Mouse (Mus musculus) embryo, embryonic 9.5 days (tissue): ENCODE data around the gene Gm28047.

ENCODE experiments used
- DNase-seq: peaks from one replicate; pipeline ENCODE4 v3.0.0-alpha.2; 2017; ENCODE audit errors: extremely low spot score

The Gm28047 gene

DNA sequence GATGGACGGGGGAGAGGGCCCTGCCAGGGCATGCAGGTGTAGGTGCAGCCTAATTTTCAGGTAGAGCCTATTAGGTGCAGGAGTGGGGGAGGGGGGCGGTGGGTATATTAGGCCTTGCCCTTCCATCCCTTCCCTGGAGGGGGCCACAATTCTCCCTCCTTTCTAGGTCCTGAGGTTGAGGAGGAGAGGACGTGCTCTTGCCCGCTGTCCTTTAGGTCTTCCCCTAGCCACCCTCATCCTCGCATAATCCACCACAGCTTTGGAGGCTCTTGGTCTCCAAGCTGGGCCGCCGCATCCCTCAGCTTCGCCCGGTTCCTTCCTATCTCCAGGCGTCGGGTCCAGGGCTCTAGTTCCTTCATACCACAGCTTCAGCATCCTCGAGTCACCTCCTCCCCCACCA lies 108.6 kb downstream of the Gm28047 start:
- DNase-seq = no peak

DNA sequence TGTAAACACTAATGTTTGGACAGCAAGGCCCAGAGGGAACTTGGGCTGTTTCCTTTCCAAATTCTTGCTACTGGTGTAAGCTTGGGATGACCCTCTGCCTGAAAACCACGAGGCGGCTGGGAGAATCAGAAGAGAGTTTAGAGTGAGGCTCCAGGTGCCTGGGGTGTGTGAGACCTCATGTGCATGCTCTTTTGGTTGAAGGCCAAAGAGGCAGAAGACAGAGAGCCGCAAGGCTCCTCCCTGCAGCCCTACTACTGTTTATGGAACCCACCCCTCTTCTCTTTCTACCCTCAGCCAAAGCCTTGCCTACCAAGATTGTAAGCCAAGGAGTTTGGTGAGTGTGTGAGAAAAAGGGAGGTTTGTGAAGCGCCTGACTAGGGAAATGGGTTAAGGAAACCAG lies 109.1 kb downstream of the Gm28047 start:
- DNase-seq = no peak

DNA sequence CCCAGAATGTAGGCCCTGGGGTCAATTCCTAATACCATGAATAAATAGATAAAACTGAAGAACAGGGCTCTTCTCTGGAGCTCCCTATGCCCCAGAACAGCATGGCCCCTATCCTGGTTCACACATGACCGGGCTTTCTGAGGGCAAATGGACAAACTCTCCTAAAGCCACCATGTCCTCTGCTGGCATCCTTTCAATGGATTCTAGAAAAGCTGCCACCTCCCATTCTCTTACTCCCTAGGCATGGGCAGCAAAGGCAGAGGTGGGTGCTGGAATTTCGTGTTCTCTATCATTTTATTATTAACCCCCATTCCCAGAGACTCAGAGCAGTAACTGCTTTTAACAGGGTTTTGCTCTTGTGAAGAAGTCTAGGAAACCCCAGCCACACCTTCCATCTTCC lies 109.6 kb downstream of the Gm28047 start:
- DNase-seq = no peak

DNA sequence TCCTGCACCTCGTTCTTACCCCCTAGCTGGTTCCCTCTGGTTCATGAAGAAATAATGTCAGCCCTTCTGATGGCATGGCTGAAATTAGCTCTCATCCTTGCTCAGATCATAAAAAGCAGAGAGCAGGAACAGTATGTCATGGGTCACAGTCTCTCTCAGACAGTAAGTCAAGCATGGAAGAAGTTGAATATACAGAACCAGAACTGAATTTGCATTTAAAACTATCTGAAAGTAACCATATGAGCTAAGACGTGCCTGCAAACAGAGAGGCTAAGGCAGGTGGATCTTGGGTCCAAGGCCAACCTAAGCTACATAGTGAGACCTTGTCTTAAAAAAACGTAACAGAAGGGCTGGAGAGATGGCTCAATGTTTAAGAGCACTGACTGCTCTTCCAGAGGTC lies 111.9 kb downstream of the Gm28047 start:
- no peak for DNase-seq

DNA sequence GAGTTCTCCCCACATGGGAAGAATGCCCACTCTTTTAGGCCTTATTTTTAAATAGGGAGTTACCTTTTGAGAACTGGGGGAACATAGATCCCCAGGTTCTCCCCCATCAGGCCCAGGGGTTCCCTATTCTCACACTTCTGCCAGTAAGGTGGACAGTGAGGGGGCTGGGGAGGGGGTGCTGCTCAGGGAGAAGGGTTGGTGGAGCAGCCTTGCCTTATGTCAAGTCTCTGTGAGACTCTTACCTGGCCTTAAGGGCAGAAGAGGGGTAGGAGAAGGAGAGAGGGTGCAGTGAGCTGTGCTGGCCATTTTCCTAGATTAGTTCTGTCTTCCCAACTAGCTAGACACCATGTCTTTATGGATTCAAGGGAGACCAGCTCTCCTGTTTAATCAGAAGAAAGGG lies 112.4 kb downstream of the Gm28047 start:
- DNase-seq = no peak

DNA sequence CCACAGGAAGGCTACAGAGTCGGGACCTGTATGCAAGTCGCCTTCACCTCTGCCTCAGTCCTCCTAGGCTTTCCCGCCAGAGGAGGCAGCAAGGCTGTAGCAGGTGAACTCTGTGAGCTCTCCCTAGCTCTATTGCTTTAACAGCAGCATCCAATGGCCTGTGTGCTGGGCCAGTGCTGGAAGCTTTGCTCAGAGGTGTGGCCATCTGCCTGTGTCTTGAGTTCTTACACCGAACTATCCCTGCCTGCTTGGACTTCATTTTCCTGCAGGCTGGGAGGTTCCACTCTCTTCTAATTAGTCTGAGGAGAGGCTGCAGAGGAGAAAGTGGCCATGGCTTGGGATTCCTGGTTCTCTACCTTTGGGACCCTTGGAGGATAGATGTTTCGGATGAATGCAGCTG lies 112.9 kb downstream of the Gm28047 start:
- DNase-seq = no peak

DNA sequence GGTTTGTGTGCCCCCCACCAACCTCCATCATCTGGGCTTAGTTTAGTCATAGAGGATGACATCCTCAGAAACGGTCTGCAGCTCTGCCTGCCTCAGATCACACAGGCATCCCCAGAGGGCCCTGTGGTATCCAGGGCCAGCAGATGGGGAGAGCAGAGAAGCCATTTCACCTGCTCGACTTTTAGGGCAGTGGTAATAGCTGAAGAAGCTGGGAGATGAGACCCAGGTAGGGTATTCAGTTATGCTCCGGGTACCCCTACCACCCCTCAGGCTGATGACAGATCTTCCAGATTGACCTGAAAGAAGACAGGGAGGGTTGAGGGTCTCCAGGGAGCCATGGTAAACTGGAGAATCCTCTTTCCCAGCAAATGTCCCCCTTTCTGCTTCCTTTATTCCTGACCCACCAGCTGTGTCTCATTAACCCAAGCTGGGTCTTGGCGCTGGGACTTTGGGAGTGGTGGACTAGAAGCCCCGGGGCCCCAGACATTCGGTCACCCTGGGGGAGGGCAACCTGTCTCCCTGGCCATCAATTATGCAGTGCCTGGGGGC lies 113.5 kb downstream of the Gm28047 start:
- peak; percentile 54 for DNase-seq

DNA sequence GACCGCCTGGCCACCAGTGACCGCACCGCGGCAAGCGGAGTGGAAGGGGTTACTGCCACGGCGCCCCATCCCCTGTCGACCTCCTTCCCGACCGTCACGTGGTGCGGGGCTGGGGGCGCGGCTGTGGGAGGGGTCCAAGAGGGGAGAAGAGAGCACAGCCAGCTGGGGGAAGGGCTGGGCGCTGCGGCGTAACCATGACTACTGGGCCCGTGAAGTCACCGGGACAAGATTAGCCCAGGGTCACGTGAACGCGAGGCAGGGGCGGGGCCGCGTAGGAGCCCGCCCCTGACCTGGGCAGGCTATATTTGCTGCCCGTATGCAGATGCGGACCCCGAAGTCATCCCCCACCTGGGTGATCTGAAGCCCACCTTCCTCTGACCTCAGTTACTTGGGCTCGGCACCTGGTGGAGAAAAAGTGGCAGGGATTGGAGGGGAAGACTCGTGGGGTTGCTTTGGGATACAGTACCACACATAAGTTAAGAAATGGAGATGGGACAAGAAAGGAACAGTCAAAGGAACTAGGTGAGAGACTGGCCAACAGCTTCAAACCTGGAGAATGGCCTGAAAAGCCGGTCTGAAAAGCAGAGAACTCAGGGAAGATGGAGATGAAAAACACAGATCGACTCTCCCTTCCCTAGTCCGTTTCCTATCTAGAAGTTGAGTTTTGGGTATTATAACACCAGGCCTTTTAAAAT lies 114.1 kb downstream of the Gm28047 start:
- DNase-seq = peak; percentile 97

DNA sequence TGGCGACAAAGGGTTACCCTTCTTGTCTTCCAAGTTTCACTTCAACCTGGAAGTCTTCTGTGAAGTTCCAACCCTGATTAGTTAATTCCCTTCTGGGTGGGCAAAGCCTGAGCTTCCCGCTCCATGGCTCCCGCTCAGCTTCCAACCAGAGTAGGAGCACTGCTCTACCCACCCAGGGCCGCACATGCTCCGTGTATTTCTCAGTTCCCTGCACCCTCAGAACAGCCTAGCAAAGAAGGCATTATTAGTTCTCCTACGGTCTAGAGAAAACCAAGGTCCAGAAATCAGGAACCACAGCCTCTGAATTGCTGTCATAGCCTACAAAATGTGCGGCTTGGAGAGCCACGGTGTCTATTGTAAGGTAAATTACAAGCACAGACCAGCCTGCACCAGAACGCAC lies 114.8 kb downstream of the Gm28047 start:
- DNase-seq = no peak

DNA sequence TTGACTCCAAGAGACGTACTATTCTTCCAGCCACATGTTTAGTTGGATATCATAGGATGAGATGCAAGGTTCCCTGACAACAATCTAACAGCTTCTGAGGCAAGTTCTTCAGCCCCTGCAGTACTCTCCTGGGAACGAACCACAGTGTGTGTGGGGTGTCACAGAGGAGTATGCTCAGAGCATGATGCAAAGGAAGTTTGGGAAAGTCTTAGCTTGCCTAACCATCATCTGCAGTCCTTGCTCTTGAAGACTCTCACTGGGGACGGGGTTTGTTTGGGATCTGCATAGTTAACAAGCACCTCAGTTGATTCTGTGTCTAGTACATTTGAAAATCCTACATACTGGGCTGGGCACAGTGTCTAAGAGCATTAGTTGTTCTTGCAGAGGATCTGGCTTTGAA lies 116.5 kb downstream of the Gm28047 start:
- DNase-seq = no peak

- DNase-seq = no peak
Observed at GRCm38 (mm10) chr15:102507561-102507960, 117.3 kb downstream of the Gm28047 start.

GRCm38 (mm10) chr15:102506864-102507263 lies 118.0 kb downstream of the Gm28047 start:
- no peak for DNase-seq

GRCm38 (mm10) chr15:102506464-102506830 lies 118.4 kb downstream of the Gm28047 start:
- DNase-seq = no peak

DNA sequence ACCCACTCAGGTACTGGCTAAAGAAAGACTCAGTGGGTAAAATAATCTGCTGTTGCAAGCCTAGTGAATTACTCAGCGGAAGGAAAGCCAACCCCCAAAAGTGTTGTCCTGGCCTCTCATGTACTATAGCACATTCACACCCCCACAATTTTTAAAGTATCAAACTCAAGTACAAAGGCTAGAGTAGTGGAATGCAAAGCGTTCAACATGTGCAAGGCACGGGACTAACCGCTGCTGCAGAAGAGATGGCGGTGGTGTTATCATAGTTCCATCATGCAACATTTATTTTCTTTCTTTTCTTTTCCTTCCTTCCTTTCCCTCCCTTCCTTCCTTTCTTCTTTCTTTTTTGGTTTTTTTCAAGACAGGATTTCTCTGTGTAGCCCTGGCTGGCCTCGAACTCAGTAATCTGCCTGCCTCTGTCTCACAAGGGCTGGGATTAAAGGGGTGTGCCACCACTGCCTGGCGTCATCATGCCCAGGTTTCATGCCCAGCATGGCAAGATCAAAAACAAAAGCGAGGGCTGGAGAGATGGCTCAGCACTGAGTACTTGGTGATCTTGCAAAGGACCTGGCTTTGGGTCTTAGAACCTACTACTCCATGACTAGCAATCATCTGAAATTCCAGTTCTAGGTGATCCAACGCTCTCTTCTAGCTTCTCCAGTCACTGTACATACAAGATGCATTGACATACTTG lies 119.0 kb downstream of the Gm28047 start:
- DNase-seq = no peak

- no peak for DNase-seq
Observed at GRCm38 (mm10) chr15:102505073-102505769, 119.6 kb downstream of the Gm28047 start.

DNA sequence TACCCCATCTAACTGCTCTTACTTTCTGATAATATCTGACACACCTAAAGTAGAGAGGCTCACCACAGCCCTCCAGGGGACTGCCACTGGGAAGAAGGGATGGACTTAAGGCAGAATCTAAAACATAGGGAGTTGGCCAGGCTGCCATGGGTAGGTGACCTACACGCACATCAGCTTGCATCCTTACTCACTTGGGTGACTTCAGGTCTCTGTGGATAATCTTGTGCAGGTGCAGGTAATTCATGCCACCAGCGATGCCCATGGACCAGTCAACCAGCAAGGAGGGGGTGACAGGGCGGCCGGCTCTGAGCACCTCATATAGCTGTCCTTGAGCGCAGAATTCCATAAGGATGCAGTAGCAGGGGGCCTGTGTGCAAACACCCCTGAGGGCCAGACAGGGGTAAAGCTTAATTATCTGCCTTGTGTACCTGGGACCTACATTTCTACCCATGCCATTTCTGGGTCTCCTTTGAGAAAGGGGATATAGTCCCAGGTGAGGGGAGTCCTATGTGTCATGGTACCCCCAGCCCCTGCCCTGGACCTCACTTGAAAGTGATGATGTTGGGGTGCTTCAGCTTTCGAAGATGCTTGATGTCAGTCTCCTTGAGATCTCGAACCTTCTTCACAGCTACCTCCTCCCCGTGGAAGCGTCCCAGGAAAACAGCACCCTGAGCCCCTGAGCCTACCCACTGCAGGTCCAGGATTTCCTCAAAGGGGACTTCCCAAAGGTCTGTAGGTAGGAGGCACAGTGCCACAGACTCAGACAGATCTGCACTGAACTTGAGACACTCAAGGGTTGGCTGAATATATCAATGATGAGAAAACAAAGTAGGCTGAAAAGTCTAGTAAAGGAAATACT lies 120.7 kb downstream of the Gm28047 start:
- no peak for DNase-seq

DNA sequence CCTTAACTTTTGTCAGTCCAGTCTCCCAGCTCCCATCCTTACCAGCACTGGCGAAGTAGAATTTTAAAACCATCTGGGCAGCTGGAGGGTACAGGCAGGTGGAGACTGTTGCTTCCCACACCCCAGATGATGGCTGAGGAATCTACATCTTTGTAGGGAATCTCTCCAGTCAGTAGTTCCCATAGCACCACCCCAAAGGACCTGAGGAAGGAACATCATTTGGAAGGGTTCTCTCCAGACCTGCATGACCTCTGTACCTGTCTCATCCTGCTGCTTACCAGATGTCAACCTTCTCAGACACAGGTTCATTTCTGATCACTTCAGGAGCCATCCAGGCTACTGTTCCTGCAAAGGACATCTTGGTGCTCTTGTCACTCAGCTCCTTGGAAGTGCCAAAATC lies 121.4 kb downstream of the Gm28047 start, which contains the start of gene Gm10337:
Gene Gm10337, plus strand, starts transcription at position 276 of the 400 bp plus-strand sequence.
- DNase-seq = no peak

DNA sequence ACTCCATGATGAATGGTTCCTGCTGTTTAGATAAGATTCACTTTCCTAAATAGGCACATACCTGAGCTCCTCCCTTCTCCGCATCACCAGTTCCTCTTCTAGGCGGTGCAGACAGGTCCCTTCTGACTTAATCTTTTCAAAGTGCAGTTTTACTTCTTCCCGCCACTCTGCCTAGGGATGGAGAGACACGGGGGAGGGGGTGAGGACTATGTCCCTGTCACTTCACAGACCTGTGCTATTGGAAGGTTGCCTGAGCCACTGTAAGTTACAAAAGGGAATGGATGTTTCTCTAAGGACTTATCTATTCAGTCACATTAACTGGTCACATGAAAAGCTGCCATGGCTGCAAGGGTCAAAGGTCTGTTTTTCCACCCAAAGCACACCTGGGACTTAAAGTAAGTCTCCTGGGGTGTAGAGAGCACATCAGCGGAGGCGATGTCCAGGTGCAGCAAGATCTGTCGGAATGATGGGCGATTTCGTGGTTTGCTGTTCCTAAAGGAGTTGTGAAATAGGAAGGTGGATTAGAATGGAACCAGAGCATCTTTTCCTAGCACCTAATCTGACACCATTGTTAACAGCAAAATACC lies 122.5 kb downstream of the Gm28047 start:
- no peak for DNase-seq

- no peak for DNase-seq
Observed at GRCm38 (mm10) chr15:102501084-102501814, 123.6 kb downstream of the Gm28047 start.

- DNase-seq = no peak
Observed at GRCm38 (mm10) chr15:102500479-102500878, 124.4 kb downstream of the Gm28047 start.

- no peak for DNase-seq
Observed at GRCm38 (mm10) chr15:102499851-102500250, 125.0 kb downstream of the Gm28047 start.
